Mouse (Mus musculus): ENCODE measurements around the gene Ret. TPM values are rescaled to one million over a fixed set of nuclear protein-coding genes. Genes with fewer than 3 reads are reported as not detected.

The Ret gene
- polyA plus RNA-seq, 1 experiment from 2014 or later, result 0.38 TPM

DNA sequence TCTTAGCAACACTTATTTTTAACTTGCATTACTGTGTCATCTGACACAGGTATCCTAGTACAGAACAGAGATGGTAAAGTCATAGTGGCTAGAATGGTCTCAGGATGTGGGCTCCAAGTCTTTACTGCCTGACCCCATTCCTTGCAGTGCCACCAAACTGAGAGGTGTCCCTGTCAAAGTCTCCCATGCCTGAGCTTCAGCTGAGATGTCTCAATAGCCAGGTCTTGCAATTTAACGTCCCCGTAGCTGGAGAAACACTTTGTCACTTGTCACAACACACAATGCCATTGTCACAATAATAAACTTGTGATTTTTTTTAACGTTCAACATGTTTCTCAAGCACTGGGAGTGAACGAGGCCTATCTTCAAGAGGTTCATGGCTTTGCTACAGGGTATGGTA is 47.4 kb downstream of the Ret start:
- WGBS, result 88% methylated on average over 4 of the region's 4 CpGs
- ATAC-seq (ENCODE audit: insufficient number of reproducible peaks, insufficient read depth, low FRiP score, low TSS enrichment, low read depth), result no peak

GRCm38 (mm10) chr6:118140961-118141360 is 56.6 kb downstream of the Ret start:
- WGBS, result 78% methylated on average over 6 of the region's 6 CpGs
- H3K4me2 ChIP-seq, result no peak overlapping the region

More for the DNA sequence above, 47.4 kb downstream of the Ret start:
- Histone ChIP-seq H3K36me3 (no peaks in the 10 kb centered on the region), H3K9me3 (no peaks in the 10 kb centered on the region), H3K4me1 (replicated peaks) (no peaks in the 10 kb centered on the region), H3K4me2 (no peak overlapping the region), H3K27ac (no peak overlapping the region), H3K9ac (replicated peaks) (no peak overlapping the region), H3K4me3 (replicated peaks) (no peak overlapping the region), H3K27me3 (0 out of 2 replicates have a peak, but pooled peaks cover 2% of the 10 kb centered on the region)

GRCm38 (mm10) chr6:118138731-118139709 is 58.5 kb downstream of the Ret start, which contains the start of gene Csgalnact2:
TSS of gene Csgalnact2 (minus strand) at chr6:118139140.
- H3K9ac ChIP-seq (replicated peaks), result peak within 1 kb of the TSS; percentile 69
- H3K27me3 ChIP-seq, result no peaks in the 10 kb centered on the region
- H3K36me3 ChIP-seq, result no peaks in the 10 kb centered on the region
- WGBS, result 5% methylated on average over 65 of the region's 66 CpGs
- H3K4me1 ChIP-seq (replicated peaks), result no peaks in the 10 kb centered on the region; the same call in 1 of the 2 replicates
- H3K27ac ChIP-seq, result peak within 1 kb of the TSS; percentile 77
- ATAC-seq (ENCODE audit: insufficient number of reproducible peaks, insufficient read depth, low FRiP score, low TSS enrichment, low read depth), result peak; percentile 99
- peak within 1 kb of the TSS; percentile 69 for H3K4me3 ChIP-seq (replicated peaks)
- peak within 1 kb of the TSS; percentile 74 for H3K4me2 ChIP-seq
- no peaks in the 10 kb centered on the region for H3K9me3 ChIP-seq

More at GRCm38 (mm10) chr6:118140961-118141360, 56.6 kb downstream of the Ret start:
- H3K4me1 ChIP-seq (replicated peaks), result no peaks in the 10 kb centered on the region; the same call in 1 of the 2 replicates
- no peak overlapping the region for H3K4me3 ChIP-seq (replicated peaks)
- H3K27ac ChIP-seq, result no peak overlapping the region
- H3K9ac ChIP-seq (replicated peaks), result no peak overlapping the region
- H3K27me3 ChIP-seq, result no peaks in the 10 kb centered on the region
- no peaks in the 10 kb centered on the region for H3K36me3 ChIP-seq
- ATAC-seq (ENCODE audit: insufficient number of reproducible peaks, insufficient read depth, low FRiP score, low TSS enrichment, low read depth), result no peak
- H3K9me3 ChIP-seq, result 0 out of 2 replicates have a peak, but pooled peaks cover 6% of the 10 kb centered on the region

DNA sequence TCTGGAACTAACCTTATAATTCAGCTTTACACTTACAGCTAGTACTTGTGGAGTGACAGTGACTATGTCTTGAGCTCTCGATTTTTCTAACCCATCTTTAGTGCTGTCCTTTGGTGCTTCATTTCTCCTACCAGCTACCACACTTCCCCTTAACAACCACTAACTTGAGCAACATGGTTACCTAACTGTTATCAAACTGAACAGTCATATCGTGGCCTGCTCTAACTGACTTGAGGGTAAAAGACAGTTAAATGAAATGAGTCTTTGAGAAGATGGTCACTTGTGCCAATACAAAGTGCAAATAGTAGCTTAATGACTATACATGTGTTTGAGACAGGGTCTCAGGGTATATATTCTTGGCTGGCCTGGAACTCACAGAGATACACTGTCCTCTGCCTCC is 60.4 kb downstream of the Ret start:
- Histone ChIP-seq H3K9me3 (no peaks in the 10 kb centered on the region), H3K4me1 (replicated peaks) (no peaks in the 10 kb centered on the region; the same call in 1 of the 2 replicates), H3K27me3 (no peaks in the 10 kb centered on the region), H3K27ac (no peak overlapping the region), H3K4me2 (no peak overlapping the region), H3K9ac (replicated peaks) (no peak overlapping the region), H3K4me3 (replicated peaks) (no peak overlapping the region), H3K36me3 (no peaks in the 10 kb centered on the region)
- no peak for ATAC-seq (ENCODE audit: insufficient number of reproducible peaks, insufficient read depth, low FRiP score, low TSS enrichment, low read depth)
- WGBS, result 80% methylated on average over 2 of the region's 2 CpGs

- 55% methylated on average over 1 of the region's 1 CpGs for WGBS
- no peak for ATAC-seq (ENCODE audit: insufficient number of reproducible peaks, insufficient read depth, low FRiP score, low TSS enrichment, low read depth)
- no peaks in the 10 kb centered on the region for H3K36me3 ChIP-seq
These were observed 63.1 kb downstream of the Ret start for GRCm38 (mm10) chr6:118134461-118134860.

DNA sequence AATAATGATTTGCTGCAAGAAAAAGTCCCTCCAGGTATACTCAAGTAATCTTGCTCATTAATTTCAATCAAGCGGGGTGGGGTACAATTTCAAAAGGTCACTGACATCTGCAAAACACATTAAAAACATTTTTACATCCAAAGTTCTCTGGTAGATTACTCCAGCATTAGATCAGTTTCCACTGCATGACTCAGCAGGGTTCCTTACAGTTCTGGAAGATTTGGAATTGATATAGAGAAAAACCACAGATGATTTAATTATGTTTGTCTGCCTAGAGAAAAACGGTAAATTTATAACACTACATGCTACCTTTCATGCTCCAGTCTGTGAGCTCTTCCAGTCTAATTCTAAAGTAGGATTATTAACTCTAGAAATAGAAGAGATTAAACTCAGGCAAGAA is 67.5 kb downstream of the Ret start:
- Histone ChIP-seq H3K4me3 (replicated peaks) (no peak overlapping the region), H3K9me3 (no peaks in the 10 kb centered on the region), H3K9ac (replicated peaks) (no peak overlapping the region), H3K27ac (no peak overlapping the region), H3K4me1 (replicated peaks) (no peaks in the 10 kb centered on the region), H3K36me3 (0 out of 2 replicates have a peak, but pooled peaks cover 6% of the 10 kb centered on the region), H3K27me3 (no peaks in the 10 kb centered on the region), H3K4me2 (no peak overlapping the region)
- WGBS, result 67% methylated on average over 2 of the region's 2 CpGs
- ATAC-seq (ENCODE audit: insufficient number of reproducible peaks, insufficient read depth, low FRiP score, low TSS enrichment, low read depth), result no peak

More at GRCm38 (mm10) chr6:118134461-118134860, 63.1 kb downstream of the Ret start:
- Histone ChIP-seq H3K9me3 (no peaks in the 10 kb centered on the region), H3K9ac (replicated peaks) (no peak overlapping the region), H3K4me2 (no peak overlapping the region), H3K27me3 (no peaks in the 10 kb centered on the region), H3K4me3 (replicated peaks) (no peak overlapping the region), H3K4me1 (replicated peaks) (no peaks in the 10 kb centered on the region; the same call in 1 of the 2 replicates), H3K27ac (no peak overlapping the region)

- Histone ChIP-seq H3K9ac (replicated peaks) (no peak overlapping the region), H3K9me3 (no peaks in the 10 kb centered on the region), H3K27me3 (no peaks in the 10 kb centered on the region), H3K36me3 (peaks cover 14% of the 10 kb centered on the region; the same call in 1 of the 2 replicates), H3K4me3 (replicated peaks) (no peak overlapping the region), H3K27ac (no peak overlapping the region), H3K4me2 (no peak overlapping the region), H3K4me1 (replicated peaks) (no peaks in the 10 kb centered on the region)
- WGBS, result 79% methylated on average over 6 of the region's 6 CpGs
- no peak for ATAC-seq (ENCODE audit: insufficient number of reproducible peaks, insufficient read depth, low FRiP score, low TSS enrichment, low read depth)
These were observed 69.6 kb downstream of the Ret start for GRCm38 (mm10) chr6:118127827-118128487.

DNA sequence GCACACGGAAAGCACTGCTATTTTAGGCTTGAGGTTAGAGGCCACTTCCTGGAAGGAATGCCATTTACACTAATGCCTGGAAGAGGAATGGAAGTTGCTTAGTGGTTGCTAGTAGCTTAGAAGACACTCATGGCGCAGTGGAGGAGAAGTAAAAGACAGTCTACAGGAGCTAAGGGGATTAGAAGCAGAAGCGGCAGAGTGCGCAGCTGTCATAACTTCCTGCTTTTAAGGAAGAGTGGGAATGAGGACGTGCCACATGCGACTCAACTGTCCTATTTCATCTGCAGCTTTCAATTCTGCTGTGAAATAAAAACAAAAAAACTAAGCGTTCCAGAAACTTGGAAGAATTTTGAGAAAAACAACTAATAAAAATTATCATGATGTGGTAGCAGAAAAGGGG is 70.3 kb downstream of the Ret start:
- Histone ChIP-seq H3K36me3 (peaks cover 22% of the 10 kb centered on the region), H3K4me1 (replicated peaks) (no peaks in the 10 kb centered on the region), H3K4me3 (replicated peaks) (no peak overlapping the region), H3K9me3 (no peaks in the 10 kb centered on the region), H3K4me2 (no peak overlapping the region), H3K27ac (no peak overlapping the region), H3K9ac (replicated peaks) (no peak overlapping the region), H3K27me3 (no peaks in the 10 kb centered on the region)
- 82% methylated on average over 7 of the region's 7 CpGs for WGBS
- no peak for ATAC-seq (ENCODE audit: insufficient number of reproducible peaks, insufficient read depth, low FRiP score, low TSS enrichment, low read depth)

DNA sequence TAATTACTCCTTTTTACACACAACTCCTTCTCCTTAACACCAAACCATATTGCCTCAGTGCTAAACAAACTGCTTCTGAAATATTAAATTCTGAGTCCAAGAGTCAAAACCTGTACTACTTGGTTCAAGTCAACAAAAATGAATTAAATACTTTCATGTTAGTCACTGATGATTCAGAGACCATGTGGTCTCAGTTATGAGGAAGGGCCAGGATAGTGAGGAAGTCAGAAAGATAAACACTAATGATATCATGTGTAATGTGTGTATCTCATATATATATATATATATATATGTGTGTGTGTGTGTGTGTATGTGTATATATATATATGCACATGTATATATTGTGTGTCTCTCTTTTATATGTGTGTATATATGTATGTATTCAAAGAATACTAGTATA is 70.9 kb downstream of the Ret start:
- H3K36me3 ChIP-seq, result peaks cover 28% of the 10 kb centered on the region
- H3K4me2 ChIP-seq, result no peak overlapping the region
- no peaks in the 10 kb centered on the region for H3K27me3 ChIP-seq
- no peaks in the 10 kb centered on the region for H3K9me3 ChIP-seq
- no peak for ATAC-seq (ENCODE audit: insufficient number of reproducible peaks, insufficient read depth, low FRiP score, low TSS enrichment, low read depth)
- H3K9ac ChIP-seq (replicated peaks), result no peak overlapping the region
- no peak overlapping the region for H3K4me3 ChIP-seq (replicated peaks)
- H3K27ac ChIP-seq, result no peak overlapping the region
- no peaks in the 10 kb centered on the region for H3K4me1 ChIP-seq (replicated peaks)

- WGBS, result 77% methylated on average over 1 of the region's 1 CpGs
These were observed 74.8 kb downstream of the Ret start for GRCm38 (mm10) chr6:118122767-118123166.

GRCm38 (mm10) chr6:118111810-118112209 is 85.7 kb downstream of the Ret start:
- H3K27ac ChIP-seq, result no peak overlapping the region
- H3K9me3 ChIP-seq, result no peaks in the 10 kb centered on the region
- no peaks in the 10 kb centered on the region for H3K4me1 ChIP-seq (replicated peaks)
- H3K4me3 ChIP-seq (replicated peaks), result no peak overlapping the region
- ATAC-seq (ENCODE audit: insufficient number of reproducible peaks, insufficient read depth, low FRiP score, low TSS enrichment, low read depth), result no peak
- H3K36me3 ChIP-seq, result peaks cover 27% of the 10 kb centered on the region
- H3K27me3 ChIP-seq, result no peaks in the 10 kb centered on the region
- H3K9ac ChIP-seq (replicated peaks), result no peak overlapping the region
- no peak overlapping the region for H3K4me2 ChIP-seq
- 71% methylated on average over 1 of the region's 1 CpGs for WGBS

More at GRCm38 (mm10) chr6:118122767-118123166, 74.8 kb downstream of the Ret start:
- peaks cover 36% of the 10 kb centered on the region for H3K36me3 ChIP-seq
- H3K4me1 ChIP-seq (replicated peaks), result no peaks in the 10 kb centered on the region
- no peak overlapping the region for H3K4me2 ChIP-seq
- no peak overlapping the region for H3K27ac ChIP-seq
- H3K27me3 ChIP-seq, result no peaks in the 10 kb centered on the region
- H3K9me3 ChIP-seq, result no peaks in the 10 kb centered on the region
- no peak overlapping the region for H3K9ac ChIP-seq (replicated peaks)
- ATAC-seq (ENCODE audit: insufficient number of reproducible peaks, insufficient read depth, low FRiP score, low TSS enrichment, low read depth), result no peak
- H3K4me3 ChIP-seq (replicated peaks), result no peak overlapping the region

All from limb, embryonic 12.5 days (tissue).